Mouse (Mus musculus) forebrain, embryonic 11.5 days (tissue): Measurements from ENCODE around the gene Mfsd6l. TPM values are rescaled to one million over a fixed set of nuclear protein-coding genes. Genes with fewer than 3 reads are reported as not detected.

ENCODE experiments used
- ATAC-seq: fragments of 200-750 bp; cut with Nextera tagmentation; replicated peaks from 2 replicates; pipeline ENCODE4 v1.8.0; 2017; ENCODE audit warnings: moderate TSS enrichment; ENCODE audit not compliant: low FRiP score
- DNase-seq: peaks from one replicate; pipeline ENCODE4 v3.0.0-alpha.2; 2017; ENCODE audit warnings: low spot score
- H3K27ac ChIP-seq: fragments of 300-500 bp; sonication (generic); 2 replicates; pipeline ENCODE4 v1.5.1; 2014; ENCODE audit warnings: low read depth, low read length
- H3K27me3 ChIP-seq: fragments of 300-500 bp; sonication (generic); 2 replicates; pipeline ENCODE4 v1.6.1; 2014; ENCODE audit warnings: mild to moderate bottlenecking, low read length, mixed read lengths; ENCODE audit not compliant: control insufficient read depth, insufficient read depth
- H3K36me3 ChIP-seq: fragments of 300-500 bp; sonication (generic); 2 replicates; pipeline ENCODE4 v1.6.1; 2014; ENCODE audit warnings: mild to moderate bottlenecking, low read length, moderate library complexity, mixed read lengths; ENCODE audit not compliant: control insufficient read depth, insufficient read depth
- H3K4me1 ChIP-seq: fragments of 300-500 bp; sonication (generic); replicated peaks from 2 replicates; pipeline ENCODE4 v1.6.1; 2014; ENCODE audit warnings: low read length, mixed read lengths; ENCODE audit not compliant: control insufficient read depth, insufficient read depth
- H3K4me2 ChIP-seq: fragments of 300-500 bp; sonication (generic); 2 replicates; pipeline ENCODE4 v1.6.1; 2014; ENCODE audit warnings: low read depth, mild to moderate bottlenecking, low read length, moderate library complexity, mixed read lengths; ENCODE audit not compliant: severe bottlenecking
- H3K4me3 ChIP-seq: fragments of 300-500 bp; sonication (generic); 2 replicates; pipeline ENCODE4 v1.5.1; 2014; ENCODE audit warnings: low read depth, low read length
- H3K9ac ChIP-seq: fragments of 300-500 bp; sonication (generic); 2 replicates; pipeline ENCODE4 v1.6.1; 2014; ENCODE audit warnings: low read length
- H3K9me3 ChIP-seq: fragments of 300-500 bp; sonication (generic); 2 replicates; pipeline ENCODE4 v1.6.1; 2016; ENCODE audit warnings: low read length, mixed read lengths; ENCODE audit not compliant: control insufficient read depth
- WGBS: fragments of 180-500 bp; shearing (Covaris S2); extraction: QIAGEN DNeasy Blood & Tissue Kit; methylation state at CpG from one replicate; pipeline ENCODE4 v1.1.7; 2014; 5-methylcytosine and 5-hydroxymethylcytosine counted together
- polyA plus RNA-seq: library from polyadenylated mRNA; unstranded; fragments of >200 nt; fragmentation: Nextera tagmentation; extraction: Ambion mirVana; gene quantifications from 2 replicates; pipeline ENCODE4 v1.2.1, GENCODE M21; 2014

The Mfsd6l gene
- polyA plus RNA-seq, 1 experiment from 2014 or later: not detected

GRCm38 (mm10) chr11:68526441-68526840 lies 29.5 kb upstream of the Mfsd6l start:
- Histone ChIP-seq H3K4me1 (no peaks in the 10 kb centered on the region), H3K27ac (no peak overlapping the region), H3K27me3 (no peaks in the 10 kb centered on the region; the same call in 1 of the 2 replicates), H3K9me3 (no peaks in the 10 kb centered on the region), H3K36me3 (no peaks in the 10 kb centered on the region), H3K4me3 (no peak overlapping the region), H3K9ac (no peak overlapping the region), H3K4me2 (no peak overlapping the region)
- no peak for ATAC-seq
- DNase-seq: no peak
- WGBS: 81% methylated on average over 4 of the region's 4 CpGs

- no peaks in the 10 kb centered on the region for H3K36me3 ChIP-seq
- H3K27me3 ChIP-seq: no peaks in the 10 kb centered on the region; the same call in 1 of the 2 replicates
- no peaks in the 10 kb centered on the region for H3K9me3 ChIP-seq
- no peak overlapping the region for H3K27ac ChIP-seq
- ATAC-seq: no peak
- DNase-seq: no peak
- no peaks in the 10 kb centered on the region for H3K4me1 ChIP-seq
- H3K4me3 ChIP-seq: no peak overlapping the region
- 25% methylated on average over 16 of the region's 16 CpGs for WGBS
- H3K9ac ChIP-seq: no peak overlapping the region
- H3K4me2 ChIP-seq: no peak overlapping the region
Measured at GRCm38 (mm10) chr11:68531066-68531806, 24.8 kb upstream of the Mfsd6l start.

GRCm38 (mm10) chr11:68531941-68532535 lies 23.9 kb upstream of the Mfsd6l start:
- H3K4me1 ChIP-seq: no peaks in the 10 kb centered on the region
- no peak overlapping the region for H3K27ac ChIP-seq
- no peak overlapping the region for H3K9ac ChIP-seq
- H3K36me3 ChIP-seq: no peaks in the 10 kb centered on the region
- ATAC-seq (no peak), DNase-seq (no peak)
- no peak overlapping the region for H3K4me2 ChIP-seq
- no peak overlapping the region for H3K4me3 ChIP-seq
- no peaks in the 10 kb centered on the region; the same call in 1 of the 2 replicates for H3K27me3 ChIP-seq
- H3K9me3 ChIP-seq: no peaks in the 10 kb centered on the region
- WGBS: 86% methylated on average over 11 of the region's 11 CpGs

GRCm38 (mm10) chr11:68532773-68533172 lies 23.2 kb upstream of the Mfsd6l start:
- ATAC-seq (no peak), DNase-seq (no peak)
- no peak overlapping the region for H3K9ac ChIP-seq
- no peaks in the 10 kb centered on the region for H3K4me1 ChIP-seq
- no peak overlapping the region for H3K4me2 ChIP-seq
- H3K9me3 ChIP-seq: no peaks in the 10 kb centered on the region
- no peaks in the 10 kb centered on the region; the same call in 1 of the 2 replicates for H3K27me3 ChIP-seq
- no peak overlapping the region for H3K27ac ChIP-seq
- 85% methylated on average over 5 of the region's 5 CpGs for WGBS
- no peak overlapping the region for H3K4me3 ChIP-seq
- H3K36me3 ChIP-seq: no peaks in the 10 kb centered on the region

- WGBS: 89% methylated on average over 6 of the region's 6 CpGs
Measured at GRCm38 (mm10) chr11:68533971-68534475, 22.0 kb upstream of the Mfsd6l start.

GRCm38 (mm10) chr11:68536026-68536425 lies 20.0 kb upstream of the Mfsd6l start:
- Histone ChIP-seq H3K27ac (no peak overlapping the region), H3K36me3 (no peaks in the 10 kb centered on the region), H3K4me3 (no peak overlapping the region), H3K9ac (no peak overlapping the region), H3K27me3 (no peaks in the 10 kb centered on the region), H3K9me3 (no peaks in the 10 kb centered on the region), H3K4me1 (no peaks in the 10 kb centered on the region), H3K4me2 (no peak overlapping the region)
- no peak for ATAC-seq
- DNase-seq: no peak
- WGBS: 79% methylated on average over 4 of the region's 4 CpGs

More at GRCm38 (mm10) chr11:68533971-68534475, 22.0 kb upstream of the Mfsd6l start:
- Histone ChIP-seq H3K36me3 (no peaks in the 10 kb centered on the region), H3K4me3 (no peak overlapping the region), H3K4me1 (no peaks in the 10 kb centered on the region), H3K9me3 (no peaks in the 10 kb centered on the region), H3K4me2 (no peak overlapping the region), H3K27me3 (no peaks in the 10 kb centered on the region; the same call in 1 of the 2 replicates), H3K27ac (no peak overlapping the region), H3K9ac (no peak overlapping the region)
- ATAC-seq (no peak), DNase-seq (no peak)

- no peak overlapping the region for H3K9ac ChIP-seq
- no peak for DNase-seq
- ATAC-seq: no peak
- H3K4me1 ChIP-seq: no peaks in the 10 kb centered on the region
- H3K4me2 ChIP-seq: no peak overlapping the region
- H3K27ac ChIP-seq: no peak overlapping the region
- H3K9me3 ChIP-seq: no peaks in the 10 kb centered on the region
- H3K36me3 ChIP-seq: no peaks in the 10 kb centered on the region
- 54% methylated on average over 4 of the region's 4 CpGs for WGBS
- H3K27me3 ChIP-seq: no peaks in the 10 kb centered on the region
- no peak overlapping the region for H3K4me3 ChIP-seq
Measured at GRCm38 (mm10) chr11:68536465-68536864, 19.5 kb upstream of the Mfsd6l start.

GRCm38 (mm10) chr11:68539621-68540020 lies 16.4 kb upstream of the Mfsd6l start:
- 63% methylated on average over 5 of the region's 5 CpGs for WGBS

More at GRCm38 (mm10) chr11:68539621-68540020, 16.4 kb upstream of the Mfsd6l start:
- H3K36me3 ChIP-seq: no peaks in the 10 kb centered on the region
- ATAC-seq (no peak), DNase-seq (no peak)
- no peak overlapping the region for H3K9ac ChIP-seq
- no peak overlapping the region for H3K4me2 ChIP-seq
- no peak overlapping the region for H3K4me3 ChIP-seq
- no peaks in the 10 kb centered on the region for H3K4me1 ChIP-seq
- H3K27ac ChIP-seq: no peak overlapping the region
- no peaks in the 10 kb centered on the region for H3K27me3 ChIP-seq
- no peaks in the 10 kb centered on the region for H3K9me3 ChIP-seq
